Mouse (Mus musculus) 416B (cell line): Measurements from ENCODE around the gene Pitpnm2.

Source experiments
- DNase-seq: peaks from one replicate; pipeline ENCODE4 v3.0.0; 2011; ENCODE audit warnings: low read depth

Gene Pitpnm2

GRCm38 (mm10) chr5:124201564-124201963, 48.0 kb downstream of the Pitpnm2 start:
- DNase-seq: no peak

GRCm38 (mm10) chr5:124200844-124201243, 48.7 kb downstream of the Pitpnm2 start:
- DNase-seq: no peak

GRCm38 (mm10) chr5:124199168-124199567, 50.4 kb downstream of the Pitpnm2 start:
- DNase-seq: no peak

- no peak for DNase-seq
Measured at GRCm38 (mm10) chr5:124198473-124198872, 51.1 kb downstream of the Pitpnm2 start.

GRCm38 (mm10) chr5:124196082-124196481, 53.5 kb downstream of the Pitpnm2 start:
- DNase-seq: no peak

GRCm38 (mm10) chr5:124194386-124195084, 55.0 kb downstream of the Pitpnm2 start:
- no peak for DNase-seq

GRCm38 (mm10) chr5:124193286-124194112, 56.1 kb downstream of the Pitpnm2 start:
- no peak for DNase-seq

GRCm38 (mm10) chr5:124192726-124193285, 56.8 kb downstream of the Pitpnm2 start:
- DNase-seq: no peak

GRCm38 (mm10) chr5:124192251-124192710, 57.3 kb downstream of the Pitpnm2 start:
- DNase-seq: no peak

- DNase-seq: peak; percentile 31
Measured at GRCm38 (mm10) chr5:124190146-124190870, 59.3 kb downstream of the Pitpnm2 start.

GRCm38 (mm10) chr5:124189572-124189981, 60.0 kb downstream of the Pitpnm2 start:
- DNase-seq: peak; percentile 31

- DNase-seq: peak; percentile 75
Measured at GRCm38 (mm10) chr5:124187508-124188311, 61.9 kb downstream of the Pitpnm2 start.

GRCm38 (mm10) chr5:124186981-124187507, 62.5 kb downstream of the Pitpnm2 start:
- peak; percentile 17 for DNase-seq

GRCm38 (mm10) chr5:124186465-124186854, 63.1 kb downstream of the Pitpnm2 start:
- no peak for DNase-seq

GRCm38 (mm10) chr5:124185706-124186464, 63.7 kb downstream of the Pitpnm2 start:
- DNase-seq: no peak

- DNase-seq: no peak
Measured at GRCm38 (mm10) chr5:124184898-124185701, 64.5 kb downstream of the Pitpnm2 start.

GRCm38 (mm10) chr5:124184191-124184590, 65.4 kb downstream of the Pitpnm2 start:
- DNase-seq: no peak

- no peak for DNase-seq
Measured at GRCm38 (mm10) chr5:124182642-124183041, 66.9 kb downstream of the Pitpnm2 start.

GRCm38 (mm10) chr5:124182097-124182496, 67.5 kb downstream of the Pitpnm2 start:
- DNase-seq: no peak
